Mouse (Mus musculus) urinary bladder, postnatal 36 days (tissue): ENCODE data around the gene Adamts7.

ENCODE experiments used
- DNase-seq, 2 experiments: peaks; one replicate each; pipeline ENCODE4 v3.0.0; 2022; ENCODE audit warnings: low spot score in 2 of 2, mixed read lengths in 1 of 2

Adamts7 gene

DNA sequence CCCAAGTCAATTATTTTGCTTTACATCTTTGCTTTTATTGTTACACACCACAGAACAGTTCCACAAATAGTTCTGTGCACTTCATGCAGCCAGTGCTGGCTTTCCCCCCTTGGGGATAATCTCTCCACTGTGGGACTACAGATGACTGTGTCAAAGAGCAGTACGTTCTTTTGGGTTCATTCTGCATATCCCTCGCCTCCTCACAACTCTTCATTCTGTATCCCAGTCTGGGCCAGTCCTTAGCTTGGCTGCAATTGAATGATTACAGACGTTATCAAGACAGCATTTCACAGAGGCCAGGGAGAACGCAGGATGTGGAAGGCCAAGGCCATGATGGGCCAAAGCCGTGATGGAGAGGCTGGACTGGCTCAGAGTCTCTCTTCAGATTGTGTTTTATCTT lies 16.0 kb upstream of the Adamts7 start:
- no peak for DNase-seq

- DNase-seq, result peak in 1 of 2 experiments; percentile 64
Measured at GRCm38 (mm10) chr9:90162243-90162925, 485 bp upstream of the Adamts7 start.

GRCm38 (mm10) chr9:90163749-90164095 lies 853 bp downstream of the Adamts7 start:
- peak in 1 of 2 experiments; percentile 31 for DNase-seq

GRCm38 (mm10) chr9:90164670-90165453 lies 2.0 kb downstream of the Adamts7 start:
- no peak for DNase-seq

DNA sequence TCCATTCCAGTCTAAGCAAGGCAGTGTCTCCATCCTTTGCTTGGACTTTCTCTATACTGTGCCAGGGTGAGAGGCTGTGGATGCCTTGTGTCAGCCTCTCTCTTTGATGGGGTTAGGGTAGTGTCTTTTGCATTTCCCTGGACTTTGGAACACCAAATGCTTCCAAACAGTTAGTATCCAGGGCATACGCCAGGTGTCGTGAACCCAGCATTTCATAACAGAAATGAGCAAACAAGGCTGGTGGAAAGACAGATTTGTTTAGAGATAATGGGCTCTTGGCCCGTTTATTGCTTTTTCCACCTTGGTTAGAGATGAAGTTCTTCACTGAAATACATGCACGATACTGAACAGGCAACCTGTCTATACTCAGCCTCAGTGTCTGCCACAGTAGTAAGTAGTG lies 2.7 kb downstream of the Adamts7 start:
- no peak for DNase-seq

DNA sequence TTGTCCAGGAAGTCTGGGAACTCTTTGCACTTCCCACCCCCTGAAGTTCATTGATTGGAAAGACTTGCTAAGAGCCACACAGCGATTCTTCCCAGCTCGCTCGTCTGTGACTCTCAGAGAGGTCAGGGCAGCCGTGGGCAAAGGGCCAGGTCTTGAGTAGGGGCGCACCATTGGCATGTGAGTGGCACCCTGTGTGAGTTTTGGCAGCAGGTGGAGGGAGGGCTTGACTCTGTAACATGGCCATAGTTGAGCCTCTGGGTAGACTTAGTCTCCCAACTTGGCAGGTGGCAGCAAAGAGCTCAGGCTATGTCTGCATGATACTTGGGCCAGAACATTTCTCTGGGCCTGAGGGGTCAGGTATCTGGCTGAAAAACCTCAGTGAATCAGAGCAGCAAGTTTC lies 3.7 kb downstream of the Adamts7 start:
- no peak for DNase-seq

- no peak for DNase-seq
Measured at GRCm38 (mm10) chr9:90169965-90170364, 7.1 kb downstream of the Adamts7 start.

- DNase-seq, result no peak
Measured at GRCm38 (mm10) chr9:90171421-90171820, 8.6 kb downstream of the Adamts7 start.

DNA sequence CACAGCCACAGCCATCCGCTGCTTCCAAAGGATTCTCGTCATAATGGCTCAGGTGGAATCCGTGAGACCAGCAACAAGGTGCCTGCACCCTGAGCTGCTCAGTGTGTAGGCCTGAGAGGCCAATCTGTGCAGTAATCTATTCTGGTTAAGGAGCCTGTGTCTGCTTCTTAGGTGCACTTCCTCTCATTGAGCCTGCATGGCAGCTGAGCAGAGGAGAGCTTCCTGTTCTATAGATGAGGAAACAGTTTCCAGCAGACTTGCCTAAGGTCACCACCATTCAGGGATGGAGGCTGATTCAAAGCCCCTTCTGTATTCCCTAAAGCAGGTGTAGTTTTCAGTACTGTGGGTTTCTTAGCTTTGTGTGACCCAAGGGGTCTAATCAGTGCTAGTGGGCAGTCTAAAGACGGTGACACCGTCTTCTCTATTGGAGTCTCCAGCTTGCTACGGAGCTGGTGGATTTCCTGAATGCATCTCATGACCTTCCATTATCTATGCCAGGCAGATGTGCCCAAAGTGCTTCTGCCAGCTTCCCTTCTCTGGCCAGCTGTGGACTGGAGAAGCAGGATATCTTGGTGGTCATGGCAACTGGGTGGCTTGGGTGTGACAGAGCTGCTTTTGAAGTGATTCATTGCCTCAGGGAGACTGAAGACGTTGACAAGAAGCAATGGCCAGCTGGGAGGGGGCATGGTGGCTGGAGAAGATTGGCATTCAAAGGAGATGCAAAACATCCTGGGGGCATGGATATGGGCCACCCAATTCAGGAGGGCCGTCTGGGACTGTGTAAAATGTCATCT lies 9.9 kb downstream of the Adamts7 start:
- no peak for DNase-seq

DNA sequence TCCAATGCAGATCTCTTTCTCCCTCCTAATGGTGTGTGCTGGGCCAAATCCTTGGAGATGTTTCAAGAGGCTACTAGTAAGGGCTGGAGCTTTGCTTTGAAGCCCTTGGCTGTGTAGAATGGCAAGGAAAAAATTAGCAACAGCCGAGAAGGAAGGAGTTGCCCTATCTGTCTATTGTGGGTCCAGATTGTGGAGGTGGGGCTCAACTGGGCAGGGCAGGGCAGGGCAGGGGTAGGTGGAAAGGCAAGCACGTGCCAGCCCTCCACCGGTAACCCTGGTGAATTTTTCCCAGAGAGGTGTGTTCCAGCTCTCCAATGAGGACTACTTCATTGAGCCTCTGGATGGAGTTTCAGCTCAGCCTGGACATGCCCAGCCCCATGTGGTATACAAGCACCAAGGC lies 10.5 kb downstream of the Adamts7 start:
- no peak for DNase-seq

DNA sequence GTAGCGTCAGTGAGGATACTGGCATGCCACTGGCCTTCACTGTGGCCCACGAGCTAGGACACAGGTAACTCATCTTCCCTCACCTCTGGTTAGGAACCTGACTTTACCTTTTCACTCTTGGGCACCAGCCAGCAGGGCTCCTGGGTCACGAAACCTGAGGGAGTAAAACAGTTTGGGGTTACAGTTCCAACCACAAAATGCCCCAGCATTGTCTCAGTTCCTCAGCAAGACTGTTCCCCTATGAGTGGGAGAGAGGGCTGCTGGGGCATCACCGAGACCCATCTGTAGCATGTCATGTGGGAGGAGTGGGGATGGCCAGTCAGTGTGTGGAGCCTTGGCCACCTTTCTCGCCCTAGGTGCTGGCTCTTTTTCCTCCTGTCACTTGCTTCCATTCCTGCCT lies 16.5 kb downstream of the Adamts7 start:
- no peak for DNase-seq

GRCm38 (mm10) chr9:90181656-90182388 lies 19.0 kb downstream of the Adamts7 start:
- DNase-seq, result no peak

- DNase-seq, result no peak
Measured at GRCm38 (mm10) chr9:90182636-90183421, 20.0 kb downstream of the Adamts7 start.

GRCm38 (mm10) chr9:90183550-90183949 lies 20.7 kb downstream of the Adamts7 start:
- DNase-seq, result no peak

GRCm38 (mm10) chr9:90184116-90184515 lies 21.2 kb downstream of the Adamts7 start:
- DNase-seq, result no peak

DNA sequence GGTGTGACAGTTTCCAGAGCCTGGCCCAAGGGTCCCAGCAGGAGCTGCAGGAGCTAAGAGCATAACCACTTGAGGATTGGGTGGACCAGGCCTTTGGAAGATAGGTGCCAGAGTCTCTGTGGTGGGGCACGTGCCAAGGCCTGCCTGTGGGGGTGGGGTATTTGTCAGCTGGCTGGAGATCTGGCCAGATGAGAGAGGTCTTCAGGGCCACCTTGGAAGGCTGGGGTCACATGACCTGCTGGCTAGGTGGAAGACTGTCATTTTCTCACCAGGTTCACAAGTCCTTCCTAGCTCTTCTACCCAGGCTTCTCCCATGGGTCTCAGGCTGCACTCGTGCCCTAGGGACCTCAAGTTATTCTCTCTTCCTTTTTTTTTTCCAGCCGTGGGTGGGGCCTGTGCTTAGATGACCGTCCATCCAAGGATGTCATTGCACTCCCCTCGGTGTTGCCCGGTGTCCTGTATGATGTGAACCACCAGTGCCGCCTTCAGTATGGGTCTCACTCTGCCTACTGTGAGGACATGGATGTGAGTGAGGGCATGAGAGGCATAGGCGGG lies 22.6 kb downstream of the Adamts7 start:
- DNase-seq, result no peak

- DNase-seq, result no peak
Measured at GRCm38 (mm10) chr9:90188893-90189292, 26.0 kb downstream of the Adamts7 start.

DNA sequence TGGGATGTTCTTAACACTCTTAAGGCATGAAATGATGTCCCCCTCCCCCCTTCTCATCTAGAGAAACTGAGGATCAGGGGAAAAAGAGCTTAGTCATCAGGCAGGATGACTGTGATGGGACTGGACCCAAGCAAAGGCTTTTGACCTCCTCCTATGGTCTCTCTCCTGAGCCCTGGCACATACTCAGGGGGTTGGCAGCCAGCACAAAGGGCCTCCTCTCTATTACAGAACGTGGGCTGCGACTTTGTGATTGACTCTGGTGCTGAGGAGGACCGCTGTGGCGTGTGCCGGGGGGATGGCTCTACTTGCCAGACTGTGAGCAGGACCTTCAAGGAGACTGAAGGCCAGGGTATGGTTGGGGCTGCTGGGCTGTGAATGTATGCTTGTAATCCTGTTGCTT lies 26.5 kb downstream of the Adamts7 start:
- DNase-seq, result no peak

DNA sequence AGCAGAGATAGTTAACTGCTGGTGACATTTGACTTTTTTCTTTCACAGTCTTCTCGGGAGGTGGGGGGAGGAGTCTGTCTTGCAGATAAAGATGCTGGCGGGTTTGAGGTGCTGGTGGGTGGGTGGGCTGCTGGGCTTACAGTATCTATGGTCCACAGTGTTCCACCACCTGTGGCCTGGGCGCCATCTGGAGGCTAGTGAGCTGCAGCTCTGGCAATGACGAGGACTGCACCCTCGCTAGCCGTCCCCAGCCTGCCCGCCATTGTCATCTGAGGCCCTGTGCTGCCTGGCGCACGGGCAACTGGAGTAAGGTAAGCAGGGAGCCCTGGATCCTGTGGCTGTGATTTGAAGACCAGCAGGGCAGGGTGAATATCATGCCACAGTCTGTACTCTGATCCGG lies 32.1 kb downstream of the Adamts7 start:
- DNase-seq, result no peak

GRCm38 (mm10) chr9:90196262-90196661 lies 33.4 kb downstream of the Adamts7 start:
- DNase-seq, result no peak
